Comparison of ENCODE assay signal across 8 mouse cellular contexts in genomic region chr7:104646841-104647482, GRCm38 (mm10). TPM values are rescaled to one million over a fixed set of nuclear protein-coding genes. Genes with fewer than 3 reads are reported as not detected.
DNase-seq lines count a peak whose midpoint lies in the region; ATAC-seq lines count a peak whose summit lies in the region.

Gene Olfr658, minus strand, starts transcription at chr7:104647305.

- H3K27me3 ChIP-seq in embryonic facial prominence, embryonic 15.5 days: no peaks in the 10 kb centered on the region
- no peaks in the 10 kb centered on the region for H3K27me3 ChIP-seq in liver, embryonic 15.5 days

- H3K4me3 ChIP-seq in embryonic facial prominence, embryonic 15.5 days (replicated peaks): no peak within 1 kb of the TSS
- no peak within 1 kb of the TSS for H3K4me3 ChIP-seq in liver, embryonic 15.5 days (replicated peaks)

- peak within 1 kb of the TSS; percentile 35 for H3K4me2 ChIP-seq in embryonic facial prominence, embryonic 15.5 days (replicated peaks)
- peak within 1 kb of the TSS; percentile 32 for H3K4me2 ChIP-seq in liver, embryonic 15.5 days

- no peaks in the 10 kb centered on the region for H3K36me3 ChIP-seq in embryonic facial prominence, embryonic 15.5 days
- H3K36me3 ChIP-seq in liver, embryonic 15.5 days (replicated peaks): no peaks in the 10 kb centered on the region

- DNase-seq in B cell, adult 2 months: peak; percentile 43 to 52
- peak; percentile 41 for DNase-seq in adrenal gland, adult 2 months
- DNase-seq in heart, postnatal 10 days: peak; percentile 16 to 35
- peak; percentile 27 for DNase-seq in kidney, postnatal 14 days
- DNase-seq in neural tube, embryonic 10.5 days (ENCODE audit: extremely low spot score, low spot score): peak; percentile 58
- peak; percentile 18 for DNase-seq in thymus, postnatal 0 days (ENCODE audit: low spot score)

- no peak for ATAC-seq in embryonic facial prominence, embryonic 15.5 days (ENCODE audit: insufficient number of reproducible peaks, low FRiP score, low TSS enrichment, low read depth)
- no peak for ATAC-seq in liver, embryonic 15.5 days (ENCODE audit: insufficient read depth)

- no peak within 1 kb of the TSS for H3K9ac ChIP-seq in embryonic facial prominence, embryonic 15.5 days
- no peak within 1 kb of the TSS for H3K9ac ChIP-seq in liver, embryonic 15.5 days

- H3K27ac ChIP-seq in embryonic facial prominence, embryonic 15.5 days (replicated peaks): no peak within 1 kb of the TSS
- H3K27ac ChIP-seq in liver, embryonic 15.5 days (replicated peaks): no peak within 1 kb of the TSS

- intact Hi-C loops in heart, postnatal 10 days (cut with DNase I): no loop called here

- no peaks in the 10 kb centered on the region for H3K4me1 ChIP-seq in embryonic facial prominence, embryonic 15.5 days
- H3K4me1 ChIP-seq in liver, embryonic 15.5 days (replicated peaks): no peaks in the 10 kb centered on the region

- H3K9me3 ChIP-seq in embryonic facial prominence, embryonic 15.5 days (replicated peaks): no peaks in the 10 kb centered on the region
- no peaks in the 10 kb centered on the region for H3K9me3 ChIP-seq in liver, embryonic 15.5 days (replicated peaks)

- 19% methylated on average over 21 of the region's 22 CpGs for WGBS in embryonic facial prominence, embryonic 15.5 days
- 16% methylated on average over 22 of the region's 22 CpGs for WGBS in liver, embryonic 15.5 days (ENCODE audit: insufficient replicate concordance)

RNA-seq across cellular contexts. Expression of gene Olfr658, which starts in this region (rescaled TPM):
- not detected for total RNA-seq in adrenal gland, adult 2 months (2021)
- polyA plus RNA-seq in adrenal gland, adult 2 months (2012; rRNA removed): not detected in 2 replicates
- polyA plus RNA-seq in embryonic facial prominence, embryonic 15.5 days (2015; fragmentation: Nextera tagmentation; extraction: Ambion mirVana): 0.12 TPM in 1 of 2 replicates, not detected in the other
- not detected for total RNA-seq in heart, postnatal 10 days (2021)
- not detected in 2 replicates for polyA plus RNA-seq in liver, embryonic 15.5 days (2015; fragmentation: Nextera tagmentation; extraction: Ambion mirVana)
- polyA plus RNA-seq in thymus, postnatal 0 days (2015; fragmentation: Nextera tagmentation; extraction: Ambion mirVana): not detected in 2 replicates

Comparison
In these comparisons a context has a peak if more than half of its experiments do, and no peak if none do; other contexts are left out.
1. Peak in DNase-seq in adrenal gland, adult 2 months; RNA of the gene not detected or under 1 TPM.
2. Peak in DNase-seq in heart, postnatal 10 days; RNA of the gene not detected or under 1 TPM.
3. Peak in DNase-seq in thymus, postnatal 0 days; RNA of the gene not detected or under 1 TPM.